Mouse (Mus musculus) embryonic fibroblast, embryonic 13.5 days (primary cell): ENCODE results near the gene Fem1a. TPM values are rescaled to one million over a fixed set of nuclear protein-coding genes. Genes with fewer than 3 reads are reported as not detected.

Experiments
- H3K27ac ChIP-seq: 2 replicates; pipeline ENCODE4 v1.5.1; 2012; ENCODE audit warnings: low read length, control low read depth, inconsistent platforms; ENCODE audit not compliant: insufficient read depth
- H3K4me1 ChIP-seq: 2 replicates; pipeline ENCODE4 v1.6.1; 2011; ENCODE audit warnings: low read length; ENCODE audit not compliant: control insufficient read depth, insufficient read depth
- H3K4me3 ChIP-seq: 2 replicates; pipeline ENCODE4 v1.5.1; 2011; ENCODE audit warnings: mild to moderate bottlenecking, control low read depth, low read length; ENCODE audit not compliant: insufficient read depth
- CTCF ChIP-seq: IDR thresholded peaks from 2 replicates; pipeline ENCODE4 v1.5.1; 2011; ENCODE audit warnings: mild to moderate bottlenecking, control low read depth, low read length, moderate library complexity, borderline replicate concordance; ENCODE audit not compliant: insufficient read depth
- POLR2A ChIP-seq: IDR thresholded peaks from 2 replicates; pipeline ENCODE4 v1.6.1; 2011; ENCODE audit warnings: low read depth, mild to moderate bottlenecking, control low read depth, low read length, moderate library complexity
- polyA plus RNA-seq: library from polyadenylated mRNA; stranded (reverse); fragments of >200 nt; gene quantifications from 2 replicates; pipeline ENCODE4 v1.2.4, GENCODE M21; 2011; ENCODE audit warnings: low read depth; ENCODE audit not compliant: missing spikeins, insufficient read length

Gene Fem1a
- polyA plus RNA-seq, 1 experiment = 9.7 TPM

- TF ChIP-seq POLR2A (peak; percentile 69), CTCF (no peak)
- peak within 1 kb of the TSS; percentile 68 for H3K4me3 ChIP-seq
- H3K4me1 ChIP-seq = peaks cover 5% of the 10 kb centered on the region
- peak within 1 kb of the TSS; percentile 76 for H3K27ac ChIP-seq
These were observed 20.3 kb downstream of the Fem1a start, which contains the start of gene Ticam1 for GRCm38 (mm10) chr17:56276643-56277566. Ticam1 (minus strand) TSS chr17:56276786.

- Histone ChIP-seq H3K27ac (peak overlapping the region; percentile 70), H3K4me3 (no peak overlapping the region), H3K4me1 (peaks cover 5% of the 10 kb centered on the region)
- no peak for TF ChIP-seq CTCF
- no peak for TF ChIP-seq POLR2A
These were observed 20.9 kb downstream of the Fem1a start for GRCm38 (mm10) chr17:56277567-56277893.

GRCm38 (mm10) chr17:56278340-56278739, 21.7 kb downstream of the Fem1a start:
- peak overlapping the region; percentile 70; the same call in 1 of the 2 replicates for H3K27ac ChIP-seq

DNA sequence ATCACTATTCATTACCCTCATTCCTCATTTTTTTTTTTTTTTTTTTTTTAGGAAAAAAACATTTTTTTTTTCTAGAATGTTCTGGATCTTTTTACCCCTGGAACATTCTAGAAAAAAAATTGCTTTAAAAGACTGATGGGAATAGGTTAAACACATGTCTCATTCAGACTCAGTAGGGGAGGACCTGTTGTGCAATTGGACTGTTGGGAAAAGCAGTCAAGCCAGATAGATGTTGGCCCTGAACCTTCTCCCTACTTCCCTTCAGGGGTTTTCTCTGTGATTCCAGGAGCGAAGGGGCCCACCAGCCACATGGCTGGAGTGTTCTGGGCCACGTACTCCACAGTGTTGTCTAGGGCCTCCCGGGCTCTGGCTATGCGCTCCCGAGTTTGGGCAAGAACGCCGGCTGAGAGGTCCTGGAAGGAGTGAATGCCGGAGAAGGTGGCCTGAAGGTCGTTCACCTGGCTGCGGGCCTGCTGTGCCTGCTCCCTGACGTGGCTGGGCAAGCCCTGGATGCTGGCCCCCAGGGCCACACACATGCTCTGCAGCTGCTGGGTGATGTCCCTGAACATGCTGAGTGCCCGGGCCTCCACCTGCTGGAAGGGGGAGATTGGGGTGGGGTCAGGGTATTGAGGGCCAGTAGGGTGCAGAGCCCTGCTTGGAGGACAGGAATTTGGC, 23.0 kb downstream of the Fem1a start:
- H3K4me1 ChIP-seq = peaks cover 5% of the 10 kb centered on the region
- H3K27ac ChIP-seq = no peak overlapping the region
- TF ChIP-seq CTCF = no peak

More at GRCm38 (mm10) chr17:56278340-56278739, 21.7 kb downstream of the Fem1a start:
- Histone ChIP-seq H3K4me3 (no peak overlapping the region), H3K4me1 (peaks cover 5% of the 10 kb centered on the region)
- TF ChIP-seq CTCF (no peak), POLR2A (no peak)

GRCm38 (mm10) chr17:56281193-56281592, 24.6 kb downstream of the Fem1a start:
- Histone ChIP-seq H3K4me1 (peaks cover 5% of the 10 kb centered on the region), H3K4me3 (no peak overlapping the region), H3K27ac (no peak overlapping the region)
- no peak for TF ChIP-seq POLR2A

More for the DNA sequence above, 23.0 kb downstream of the Fem1a start:
- no peak overlapping the region for H3K4me3 ChIP-seq

- Histone ChIP-seq H3K4me3 (no peak overlapping the region), H3K27ac (no peak overlapping the region), H3K4me1 (peaks cover 4% of the 10 kb centered on the region)
- TF ChIP-seq POLR2A = no peak
These were observed 26.2 kb downstream of the Fem1a start for GRCm38 (mm10) chr17:56282802-56283201.

GRCm38 (mm10) chr17:56283316-56283715, 26.7 kb downstream of the Fem1a start:
- Histone ChIP-seq H3K4me3 (no peak overlapping the region), H3K27ac (no peak overlapping the region), H3K4me1 (0 out of 2 replicates have a peak, but pooled peaks cover 3% of the 10 kb centered on the region)
- TF ChIP-seq CTCF (no peak), POLR2A (no peak)

- TF ChIP-seq POLR2A = no peak
- TF ChIP-seq CTCF = no peak
- Histone ChIP-seq H3K27ac (no peak overlapping the region), H3K4me3 (no peak overlapping the region), H3K4me1 (0 out of 2 replicates have a peak, but pooled peaks cover 3% of the 10 kb centered on the region)
These were observed 29.4 kb downstream of the Fem1a start for GRCm38 (mm10) chr17:56285995-56286394.

DNA sequence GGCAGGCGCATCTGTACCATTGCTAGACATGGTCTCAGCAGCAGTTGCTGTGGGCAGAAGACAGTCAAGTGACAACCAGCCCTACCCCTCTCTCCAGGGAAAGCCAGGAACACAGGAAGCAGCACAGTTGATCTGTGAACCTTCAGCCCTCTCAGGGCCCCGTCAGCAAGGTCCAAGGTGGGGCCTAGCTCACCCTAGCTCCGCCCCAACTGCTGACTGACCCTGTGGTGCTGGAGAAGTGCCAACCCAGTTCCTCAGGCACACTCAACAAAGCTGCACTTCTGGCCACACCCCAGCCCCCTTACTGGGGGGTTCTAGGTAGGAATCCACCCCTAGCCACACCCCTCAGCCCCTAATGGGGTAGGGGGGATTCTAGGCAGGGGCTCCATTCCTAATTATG, 31.2 kb downstream of the Fem1a start:
- 0 out of 2 replicates have a peak, but pooled peaks cover 3% of the 10 kb centered on the region for H3K4me1 ChIP-seq
- H3K4me3 ChIP-seq = no peak overlapping the region
- TF ChIP-seq POLR2A (no peak), CTCF (no peak)
- no peak overlapping the region for H3K27ac ChIP-seq

GRCm38 (mm10) chr17:56288866-56289265, 32.3 kb downstream of the Fem1a start:
- TF ChIP-seq POLR2A (no peak), CTCF (no peak)
- H3K27ac ChIP-seq = peak overlapping the region; percentile 43; the same call in 1 of the 2 replicates
- peak overlapping the region; percentile 70 for H3K4me3 ChIP-seq
- H3K4me1 ChIP-seq = 0 out of 2 replicates have a peak, but pooled peaks cover 3% of the 10 kb centered on the region
